Mouse (Mus musculus): ENCODE measurements around the gene Dbn1.

Gene Dbn1

DNA sequence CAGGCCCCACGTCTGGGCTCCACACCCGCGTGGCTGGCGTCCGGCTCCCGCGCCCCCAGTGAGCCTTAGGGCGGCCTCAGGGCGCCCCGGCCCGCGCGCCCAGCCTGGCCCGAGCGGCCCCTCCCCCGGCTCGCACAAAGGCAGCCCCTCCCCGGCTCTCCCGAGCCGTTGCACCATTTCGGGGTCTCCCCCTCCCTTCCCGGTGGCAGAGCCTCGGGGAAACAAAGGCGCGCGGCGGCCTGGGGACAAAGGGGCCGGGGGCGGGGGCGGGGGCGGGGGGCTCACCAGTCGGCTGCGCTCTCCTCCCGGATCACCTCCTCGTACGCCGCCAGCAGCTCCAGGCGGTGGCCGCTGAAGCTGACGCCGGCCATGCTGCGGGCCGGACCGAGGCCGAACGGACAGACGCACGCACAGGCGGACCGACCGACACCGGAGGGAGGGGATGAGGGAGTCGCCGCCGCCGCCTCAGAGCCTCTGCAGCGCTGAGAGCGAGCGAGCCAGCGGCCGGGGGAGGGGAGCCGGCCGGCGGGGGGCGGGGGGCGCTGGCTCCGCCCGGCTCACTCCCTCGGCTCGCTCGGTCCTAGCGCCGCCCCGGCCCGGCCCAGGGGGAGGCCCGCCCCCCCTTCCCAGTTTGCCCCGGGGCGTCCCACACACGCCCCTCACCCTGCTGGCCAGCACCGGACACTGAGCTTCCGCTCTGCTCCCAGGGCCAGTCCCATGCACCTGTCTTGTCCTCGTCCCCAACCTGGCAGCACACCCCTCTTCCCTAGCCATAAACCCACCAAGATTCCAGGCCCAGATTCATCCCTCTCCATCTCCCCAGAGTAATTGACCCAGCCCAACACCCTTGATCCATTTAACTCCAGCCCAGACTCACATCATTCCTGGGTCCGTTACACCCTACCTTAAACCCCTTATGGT is at the start of gene Dbn1:
Dbn1 (minus strand) TSS at position 534 of the 921 bp plus-strand sequence.
- in situ Hi-C loops (cut with MboI; ENCODE audit: low sequenced_read_pairs): no loop called here

- in situ Hi-C loops (cut with MboI; ENCODE audit: low sequenced_read_pairs): no loop called here
Measured at GRCm38 (mm10) chr13:55536194-55537175, 48.6 kb upstream of the Dbn1 start, which contains the start of gene Ddx41. Ddx41 (minus strand) TSS chr13:55536658.

DNA sequence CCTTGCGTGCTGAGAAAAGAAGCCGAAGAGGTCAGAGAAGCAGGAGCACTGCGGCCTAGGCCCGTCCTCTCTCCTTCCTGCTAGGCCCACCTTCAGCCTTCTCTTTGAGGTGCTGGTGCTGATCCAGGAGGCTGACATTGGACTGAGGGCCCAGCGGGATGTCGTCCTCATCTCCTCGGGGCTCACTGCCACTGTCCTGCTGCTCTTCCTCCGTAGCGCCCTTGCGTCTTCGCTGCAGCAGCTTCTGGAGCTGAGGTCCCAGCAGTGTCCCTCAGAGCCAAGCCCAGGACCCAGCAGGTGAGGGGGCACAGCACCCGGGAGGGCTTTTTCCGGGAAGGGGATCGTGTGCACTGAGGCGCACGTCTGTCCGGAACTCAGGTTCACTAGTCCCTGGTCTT is 47.9 kb upstream of the Dbn1 start:
- in situ Hi-C loops (cut with MboI; ENCODE audit: low sequenced_read_pairs): no loop called here

- in situ Hi-C loops (cut with MboI; ENCODE audit: low sequenced_read_pairs): no loop called here
Measured at GRCm38 (mm10) chr13:55535191-55535590, 47.3 kb upstream of the Dbn1 start.

- in situ Hi-C loops (cut with MboI; ENCODE audit: low sequenced_read_pairs): loop anchor here (10.0 kb wide), 1 partner anchor 115 kb away; the partner anchor contains the start of gene Pfn3
Measured at GRCm38 (mm10) chr13:55529198-55529915, 41.4 kb upstream of the Dbn1 start, which contains the start of gene Dok3. Dok3 (minus strand) TSS chr13:55529296.

DNA sequence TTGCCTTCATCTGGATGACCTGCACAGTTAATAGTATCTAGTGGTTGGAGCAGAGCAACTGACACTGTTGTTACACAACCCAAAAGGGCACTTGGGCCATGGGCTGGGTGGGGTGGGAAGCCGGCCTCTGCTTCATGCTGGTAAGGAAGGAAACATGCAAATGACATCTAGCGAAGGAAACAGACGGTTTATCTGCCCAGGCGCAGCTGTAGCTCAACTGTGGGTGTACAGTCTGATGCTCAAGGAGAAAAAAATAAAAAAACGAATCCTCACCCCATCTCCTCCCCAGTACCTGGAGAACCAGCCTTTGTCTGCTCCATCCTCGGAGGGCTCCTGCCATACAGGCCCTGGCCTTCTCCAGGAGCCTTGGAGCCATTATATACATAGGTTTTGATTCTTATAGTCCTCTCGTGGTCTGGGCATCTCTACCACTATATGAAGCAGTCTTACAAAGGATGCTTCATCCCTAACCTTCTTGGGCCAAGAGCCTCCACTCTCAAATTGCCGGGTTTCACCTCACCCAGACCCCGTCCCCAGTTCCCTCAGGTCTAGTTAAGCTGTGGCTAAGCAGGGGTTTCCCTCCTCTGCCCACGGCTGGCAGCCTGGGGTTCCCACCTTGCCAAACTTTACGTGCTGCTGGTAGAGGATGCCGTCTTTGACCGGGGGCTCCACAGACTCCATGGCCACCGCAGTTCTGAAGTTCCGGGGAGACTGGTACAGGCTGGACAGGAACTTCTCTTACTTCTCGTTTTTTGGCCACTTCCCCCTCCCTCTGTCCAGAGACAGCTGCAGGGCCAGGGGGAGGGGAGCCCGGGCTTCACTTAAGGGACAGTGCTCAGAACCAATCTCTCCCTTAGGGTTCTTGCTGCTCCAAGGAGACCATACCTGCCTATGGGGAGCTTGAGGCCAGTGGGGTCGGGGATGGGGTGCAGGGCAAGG is 40.2 kb upstream of the Dbn1 start:
- in situ Hi-C loops (cut with MboI; ENCODE audit: low sequenced_read_pairs): loop anchor here (10.0 kb wide), 1 partner anchor 113 kb away; the partner anchor contains the start of gene Pfn3

DNA sequence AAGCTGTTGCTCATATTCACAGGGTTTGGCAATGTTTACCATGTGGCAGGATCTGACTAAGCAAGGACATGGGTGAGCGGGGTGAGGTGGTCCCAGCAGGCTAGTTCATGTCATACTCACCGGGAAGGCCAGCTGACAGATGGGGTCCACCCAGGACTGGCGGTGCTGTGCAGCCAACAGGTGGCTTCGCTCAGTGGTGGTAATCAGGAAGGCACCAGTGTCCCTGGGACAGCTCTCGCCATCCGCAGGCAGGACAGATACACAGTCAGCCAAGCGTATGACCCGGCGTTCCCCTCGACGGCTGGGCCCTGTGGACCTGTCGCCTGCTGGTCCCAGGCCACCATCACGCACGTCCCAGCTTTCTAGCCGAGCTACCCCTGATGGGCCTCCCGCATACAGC is 39.3 kb upstream of the Dbn1 start:
- in situ Hi-C loops (cut with MboI; ENCODE audit: low sequenced_read_pairs): loop anchor here (10.0 kb wide), 1 partner anchor 112 kb away; the partner anchor contains the start of gene Pfn3

GRCm38 (mm10) chr13:55525733-55526553 is 38.0 kb upstream of the Dbn1 start:
- in situ Hi-C loops (cut with MboI; ENCODE audit: low sequenced_read_pairs): loop anchor here (10.0 kb wide), 1 partner anchor 111 kb away; the partner anchor contains the start of gene Pfn3

- in situ Hi-C loops (cut with MboI; ENCODE audit: low sequenced_read_pairs): loop anchor here (10.0 kb wide), 1 partner anchor 109 kb away; the partner anchor contains the start of gene Pfn3
Measured at GRCm38 (mm10) chr13:55523951-55524600, 36.2 kb upstream of the Dbn1 start.

GRCm38 (mm10) chr13:55523278-55523677 is 35.4 kb upstream of the Dbn1 start:
- in situ Hi-C loops (cut with MboI; ENCODE audit: low sequenced_read_pairs): loop anchor here (10.0 kb wide), 1 partner anchor 108 kb away; the partner anchor contains the start of gene Pfn3

DNA sequence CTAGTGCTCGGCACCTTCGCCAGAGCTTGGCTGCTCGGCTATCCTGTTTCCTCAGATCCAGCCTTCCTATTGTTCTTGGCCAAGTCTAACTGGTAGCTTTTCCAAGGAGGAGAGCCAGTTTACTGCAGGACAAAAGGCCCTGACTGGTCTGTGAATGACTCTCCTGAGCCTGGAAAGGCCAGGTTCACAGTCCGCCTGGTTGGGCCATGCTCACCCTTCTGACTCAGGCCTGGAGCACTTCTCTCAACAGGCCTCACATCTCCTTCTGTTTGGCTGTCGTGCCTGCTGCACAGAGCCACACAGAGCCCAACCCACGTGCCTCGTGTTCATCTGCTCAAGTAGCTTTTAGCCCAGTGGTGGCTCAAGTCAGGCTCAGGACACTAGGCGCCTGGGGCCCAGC is 34.8 kb upstream of the Dbn1 start:
- in situ Hi-C loops (cut with MboI; ENCODE audit: low sequenced_read_pairs): loop anchor here (10.0 kb wide), 1 partner anchor 108 kb away; the partner anchor contains the start of gene Pfn3

GRCm38 (mm10) chr13:55519606-55520005 is 31.7 kb upstream of the Dbn1 start:
- in situ Hi-C loops (cut with MboI; ENCODE audit: low sequenced_read_pairs): loop anchor here (10.0 kb wide), 1 partner anchor 105 kb away; the partner anchor contains the start of gene Pfn3

DNA sequence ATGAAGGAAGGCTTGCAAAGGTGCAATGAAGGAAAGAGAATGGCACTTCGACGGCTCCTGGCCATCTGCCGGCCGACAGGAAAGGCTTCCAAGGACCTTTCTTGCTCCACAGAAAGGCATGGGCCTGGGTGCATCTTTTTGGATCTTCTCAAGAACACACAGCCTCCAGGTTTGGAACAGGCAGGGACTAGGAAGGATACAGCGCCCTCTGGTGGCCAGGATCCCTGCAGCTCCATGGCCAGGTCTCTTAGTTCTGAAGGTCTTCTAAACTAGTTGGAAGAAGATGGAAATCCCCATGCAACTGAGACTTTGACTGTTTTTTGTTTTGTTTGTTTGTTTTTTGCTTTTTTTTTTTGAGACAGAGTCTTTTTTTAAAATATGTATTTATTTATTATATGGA is 29.0 kb upstream of the Dbn1 start:
- in situ Hi-C loops (cut with MboI; ENCODE audit: low sequenced_read_pairs): no loop called here

DNA sequence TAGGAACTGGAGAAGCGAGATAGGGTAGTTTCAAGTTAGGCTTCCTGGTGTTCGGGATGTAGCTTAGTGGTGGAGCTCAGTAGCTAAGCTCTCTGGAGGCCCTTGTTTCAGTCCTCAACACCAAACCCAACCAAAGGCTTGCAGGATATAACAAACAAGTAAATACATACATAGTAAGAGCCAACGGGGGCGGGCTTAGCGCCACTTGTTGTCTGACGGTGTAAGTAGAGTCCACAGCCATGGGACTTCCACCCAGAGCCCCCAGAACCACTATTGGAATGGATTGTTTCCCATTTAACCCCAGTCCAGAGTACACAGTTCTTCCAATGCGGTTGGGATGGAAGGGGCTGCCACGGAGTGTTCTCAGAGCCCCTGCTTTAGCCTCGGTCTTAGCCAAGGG is 25.9 kb upstream of the Dbn1 start:
- in situ Hi-C loops (cut with MboI; ENCODE audit: low sequenced_read_pairs): no loop called here

- in situ Hi-C loops (cut with MboI; ENCODE audit: low sequenced_read_pairs): no loop called here
Measured at GRCm38 (mm10) chr13:55513111-55513748, 25.3 kb upstream of the Dbn1 start, which contains the start of gene Pdlim7. Pdlim7 (minus strand) TSS chr13:55513676.

- in situ Hi-C loops (cut with MboI; ENCODE audit: low sequenced_read_pairs): no loop called here
Measured at GRCm38 (mm10) chr13:55512379-55513031, 24.6 kb upstream of the Dbn1 start.

Data from CH12F3 (cell line).